ENCODE assay signal across 13 mouse cellular contexts in genomic region chr4:142622151-142622861, GRCm38 (mm10).
A peak's percentile ranks its signal among the peaks of the same experiment; 100 is the strongest.
DNase-seq lines count a peak whose midpoint lies in the region; ATAC-seq and TF ChIP-seq lines count a peak whose summit lies in the region.
"Had no signal": no experiment of that assay in that cellular context is flagged by ENCODE, and none has a peak within 500 bp of the region (broad histone marks: within the 10 kb centered on the region; RNA-seq: fewer than 3 reads in every experiment).

No protein-coding gene starts in this region.

- H3K4me1 ChIP-seq in lung, postnatal 0 days (ENCODE audit: insufficient read depth, low read depth, low read length), result no peaks in the 10 kb centered on the region; the same call in 1 of the 2 replicates
- no peaks in the 10 kb centered on the region for H3K4me1 ChIP-seq in hindbrain, embryonic 14.5 days (replicated peaks; ENCODE audit: control insufficient read depth, insufficient read depth, low read length)
- H3K4me1 ChIP-seq in midbrain, postnatal 0 days (ENCODE audit: insufficient read depth, low read length), result no peaks in the 10 kb centered on the region
- H3K4me1 ChIP-seq: heart, embryonic 12.5 days had no signal

- TF ChIP-seq CTCF in lung, postnatal 0 days (IDR thresholded peaks at IDR 0.05), result no peak
- no peak for TF ChIP-seq CTCF in midbrain, postnatal 0 days (IDR thresholded peaks at IDR 0.05)

- H3K4me2 ChIP-seq in lung, postnatal 0 days (replicated peaks; ENCODE audit: low read depth, low read length), result no peak overlapping the region
- H3K4me2 ChIP-seq in hindbrain, embryonic 14.5 days (replicated peaks), result no peak overlapping the region
- no peak overlapping the region for H3K4me2 ChIP-seq in midbrain, postnatal 0 days (ENCODE audit: low read depth, low read length, poor library complexity, severe bottlenecking)
- H3K4me2 ChIP-seq: heart, embryonic 12.5 days; kidney, embryonic 15.5 days had no signal

- no peak overlapping the region for H3K9ac ChIP-seq in lung, postnatal 0 days (replicated peaks; ENCODE audit: low read depth)
- H3K9ac ChIP-seq in hindbrain, embryonic 14.5 days, result no peak overlapping the region
- no peak overlapping the region for H3K9ac ChIP-seq in midbrain, postnatal 0 days (replicated peaks; ENCODE audit: low read length, poor library complexity, severe bottlenecking)
- H3K9ac ChIP-seq: heart, embryonic 12.5 days; kidney, embryonic 15.5 days had no signal

- no peak for TF ChIP-seq EP300 in lung, postnatal 0 days (IDR thresholded peaks at IDR 0.05)

- no peaks in the 10 kb centered on the region for H3K9me3 ChIP-seq in lung, postnatal 0 days (ENCODE audit: low read length)
- H3K9me3 ChIP-seq in hindbrain, embryonic 14.5 days (ENCODE audit: control insufficient read depth, low read length), result no peaks in the 10 kb centered on the region
- no peaks in the 10 kb centered on the region for H3K9me3 ChIP-seq in midbrain, postnatal 0 days (ENCODE audit: low read length)
- H3K9me3 ChIP-seq: kidney, embryonic 15.5 days had no signal

- no peaks in the 10 kb centered on the region for H3K36me3 ChIP-seq in lung, postnatal 0 days (ENCODE audit: insufficient read depth, low read length)
- H3K36me3 ChIP-seq in hindbrain, embryonic 14.5 days (replicated peaks; ENCODE audit: control insufficient read depth, insufficient read depth), result no peaks in the 10 kb centered on the region
- H3K36me3 ChIP-seq in midbrain, postnatal 0 days (ENCODE audit: insufficient read depth, low read length), result no peaks in the 10 kb centered on the region
- H3K36me3 ChIP-seq: heart, embryonic 12.5 days; kidney, embryonic 15.5 days had no signal

- no peaks in the 10 kb centered on the region for H3K27me3 ChIP-seq in lung, postnatal 0 days (replicated peaks; ENCODE audit: insufficient read depth, low read length)
- H3K27me3 ChIP-seq in hindbrain, embryonic 14.5 days (ENCODE audit: control insufficient read depth, insufficient read depth, low read length), result no peaks in the 10 kb centered on the region
- H3K27me3 ChIP-seq in midbrain, postnatal 0 days (ENCODE audit: insufficient read depth, low read length), result no peaks in the 10 kb centered on the region
- H3K27me3 ChIP-seq: kidney, embryonic 15.5 days had no signal

- peak; percentile 9 for DNase-seq in cerebellum, adult 9-11 months
- DNase-seq in cerebellum, adult 8-10 months, result no peak
- DNase-seq in lung, postnatal 0 days (ENCODE audit: low spot score), result peak; percentile 7
- no peak for DNase-seq in lung, postnatal 25 days (ENCODE audit: low spot score)
- DNase-seq in hindbrain, embryonic 14.5 days (ENCODE audit: low spot score), result peak; percentile 39
- peak; percentile 76 for DNase-seq in midbrain, postnatal 0 days (ENCODE audit: low spot score)
- DNase-seq in urinary bladder, postnatal 10 days (ENCODE audit: low spot score), result no peak
- DNase-seq: adrenal gland, postnatal 14 days; right cerebral cortex, postnatal 25 days had no signal

- 43% methylated on average over 17 of the region's 17 CpGs for WGBS in lung, postnatal 0 days
- WGBS in hindbrain, embryonic 14.5 days, result 44% methylated on average over 17 of the region's 17 CpGs
- 31% methylated on average over 17 of the region's 17 CpGs for WGBS in midbrain, postnatal 0 days

- ATAC-seq in lung, postnatal 0 days, result no peak
- no peak for ATAC-seq in hindbrain, embryonic 14.5 days (ENCODE audit: low FRiP score)
- ATAC-seq in midbrain, postnatal 0 days (ENCODE audit: low FRiP score), result 0 out of 2 replicates have a peak, but pooled peaks have one; percentile 21
- ATAC-seq in CD4-positive, CD25-positive, alpha-beta regulatory T cell, adult 4 months, result no peak

- H3K4me3 ChIP-seq in lung, postnatal 0 days (ENCODE audit: low read depth, low read length), result no peak overlapping the region
- H3K4me3 ChIP-seq in hindbrain, embryonic 14.5 days (replicated peaks; ENCODE audit: low read length), result no peak overlapping the region
- no peak overlapping the region for H3K4me3 ChIP-seq in midbrain, postnatal 0 days (ENCODE audit: low read depth, low read length)
- H3K4me3 ChIP-seq: erythroblast, embryonic 14.5 days; heart, embryonic 12.5 days; kidney, embryonic 15.5 days had no signal

- H3K27ac ChIP-seq in lung, postnatal 0 days (ENCODE audit: low read length), result no peak overlapping the region
- no peak overlapping the region for H3K27ac ChIP-seq in hindbrain, embryonic 14.5 days
- H3K27ac ChIP-seq in midbrain, postnatal 0 days (ENCODE audit: low read depth, low read length), result no peak overlapping the region
- H3K27ac ChIP-seq: kidney, embryonic 15.5 days had no signal

Comparison
In these comparisons a context has a peak if more than half of its experiments do, and no peak if none do; other contexts are left out.
1. DNase-seq: peak in cerebellum, adult 9-11 months (single experiment), lung, postnatal 0 days (single experiment), hindbrain, embryonic 14.5 days (single experiment) and midbrain, postnatal 0 days (single experiment); none in cerebellum, adult 8-10 months (single experiment), lung, postnatal 25 days (single experiment) and urinary bladder, postnatal 10 days (single experiment).